Mouse (Mus musculus): ENCODE results near the gene Large1. TPM values are rescaled to one million over a fixed set of nuclear protein-coding genes. Genes with fewer than 3 reads are reported as not detected.
"Not testable (repeated sequence)": the region's sequence is repeated elsewhere in the genome, so short reads cannot be mapped to it uniquely, and the experiment has no call there.

The Large1 gene
- polyA plus RNA-seq, 1 experiment from 2014 or later = 5.6 TPM

- no peaks in the 10 kb centered on the region for H3K9me3 ChIP-seq (replicated peaks; ENCODE audit: control insufficient read depth, low read length)
- H3K36me3 ChIP-seq (ENCODE audit: control insufficient read depth, insufficient read depth) = no peaks in the 10 kb centered on the region
- H3K4me1 ChIP-seq (ENCODE audit: control insufficient read depth, insufficient read depth, low read length) = peaks cover 25% of the 10 kb centered on the region
- no peak overlapping the region for H3K4me3 ChIP-seq (ENCODE audit: low read length)
- H3K27me3 ChIP-seq (ENCODE audit: control insufficient read depth, insufficient read depth, low read length) = no peaks in the 10 kb centered on the region
- peak overlapping the region; percentile 15; the same call in 1 of the 2 replicates for H3K4me2 ChIP-seq (ENCODE audit: low read depth, low read length)
- 34% methylated on average over 3 of the region's 3 CpGs for WGBS
- peak overlapping the region; percentile 84 for H3K27ac ChIP-seq (ENCODE audit: low read length)
- ATAC-seq (replicated peaks; ENCODE audit: extremely low read depth, insufficient read depth, low FRiP score) = peak; percentile 86
- no peak overlapping the region for H3K9ac ChIP-seq (ENCODE audit: low read length)
These were observed 10.5 kb downstream of the Large1 start for GRCm38 (mm10) chr8:73342761-73343395.

GRCm38 (mm10) chr8:73336845-73337244, 16.5 kb downstream of the Large1 start:
- Histone ChIP-seq H3K4me3 (ENCODE audit: low read length) (no peak overlapping the region), H3K4me1 (ENCODE audit: control insufficient read depth, insufficient read depth, low read length) (peaks cover 7% of the 10 kb centered on the region; the same call in 1 of the 2 replicates), H3K9ac (ENCODE audit: low read length) (no peak overlapping the region), H3K4me2 (ENCODE audit: low read depth, low read length) (no peak overlapping the region), H3K36me3 (ENCODE audit: control insufficient read depth, insufficient read depth) (no peaks in the 10 kb centered on the region), H3K27ac (ENCODE audit: low read length) (no peak overlapping the region), H3K9me3 (replicated peaks; ENCODE audit: control insufficient read depth, low read length) (no peaks in the 10 kb centered on the region), H3K27me3 (ENCODE audit: control insufficient read depth, insufficient read depth, low read length) (no peaks in the 10 kb centered on the region)
- WGBS = 45% methylated on average over 1 of the region's 1 CpGs
- no peak for ATAC-seq (replicated peaks; ENCODE audit: extremely low read depth, insufficient read depth, low FRiP score)

DNA sequence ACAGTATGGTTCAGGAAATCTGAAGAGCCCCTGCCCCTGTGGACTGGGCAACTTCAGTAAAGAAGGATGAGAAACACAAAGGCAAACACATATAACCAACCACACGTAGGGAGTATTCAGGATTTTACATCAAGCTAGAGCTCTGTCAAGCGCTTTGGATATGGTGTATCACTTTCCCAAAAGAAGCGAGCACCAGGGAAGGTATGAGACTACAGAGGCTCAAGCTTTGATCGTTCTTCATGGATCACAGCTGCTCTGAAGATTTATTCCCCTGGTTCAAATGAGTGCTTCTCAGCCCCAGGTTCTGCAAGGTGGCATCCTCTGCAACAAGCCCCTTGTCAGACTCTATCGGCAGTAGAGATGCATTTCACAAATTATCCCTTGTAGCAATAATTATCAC, 24.2 kb downstream of the Large1 start:
- Histone ChIP-seq H3K27me3 (ENCODE audit: control insufficient read depth, insufficient read depth, low read length) (no peaks in the 10 kb centered on the region), H3K9me3 (replicated peaks; ENCODE audit: control insufficient read depth, low read length) (no peaks in the 10 kb centered on the region), H3K9ac (ENCODE audit: low read length) (no peak overlapping the region), H3K4me2 (ENCODE audit: low read depth, low read length) (no peak overlapping the region), H3K36me3 (ENCODE audit: control insufficient read depth, insufficient read depth) (no peaks in the 10 kb centered on the region), H3K4me1 (ENCODE audit: control insufficient read depth, insufficient read depth, low read length) (peaks cover 6% of the 10 kb centered on the region; the same call in 1 of the 2 replicates), H3K27ac (ENCODE audit: low read length) (no peak overlapping the region), H3K4me3 (ENCODE audit: low read length) (no peak overlapping the region)
- no peak for ATAC-seq (replicated peaks; ENCODE audit: extremely low read depth, insufficient read depth, low FRiP score)
- 93% methylated on average over 5 of the region's 5 CpGs for WGBS

DNA sequence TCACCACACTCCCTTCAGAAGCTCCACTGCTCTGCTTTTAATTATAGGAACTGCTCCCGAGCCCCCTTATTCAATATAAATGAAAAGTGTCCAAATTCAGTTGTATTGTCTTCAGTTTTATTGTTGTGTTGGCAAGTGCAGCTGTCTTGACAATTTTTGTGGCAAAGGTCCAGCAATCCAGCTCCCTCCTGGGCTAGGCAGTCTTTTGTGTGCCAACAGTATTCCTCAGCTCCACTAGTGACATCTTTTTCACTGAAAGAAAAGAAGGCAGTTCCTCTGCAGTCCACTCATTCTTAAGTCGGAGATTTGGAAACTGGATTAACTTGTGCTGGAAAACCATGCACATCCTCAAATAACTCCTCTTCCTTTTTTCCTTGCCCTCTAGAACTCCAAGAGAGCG, 25.3 kb downstream of the Large1 start:
- Histone ChIP-seq H3K36me3 (ENCODE audit: control insufficient read depth, insufficient read depth) (no peaks in the 10 kb centered on the region), H3K4me2 (ENCODE audit: low read depth, low read length) (no peak overlapping the region), H3K4me3 (ENCODE audit: low read length) (no peak overlapping the region), H3K27ac (ENCODE audit: low read length) (no peak overlapping the region), H3K27me3 (ENCODE audit: control insufficient read depth, insufficient read depth, low read length) (no peaks in the 10 kb centered on the region), H3K9me3 (replicated peaks; ENCODE audit: control insufficient read depth, low read length) (no peaks in the 10 kb centered on the region), H3K4me1 (ENCODE audit: control insufficient read depth, insufficient read depth, low read length) (peaks cover 6% of the 10 kb centered on the region; the same call in 1 of the 2 replicates), H3K9ac (ENCODE audit: low read length) (no peak overlapping the region)
- no peak for ATAC-seq (replicated peaks; ENCODE audit: extremely low read depth, insufficient read depth, low FRiP score)
- WGBS = 84% methylated on average over 3 of the region's 3 CpGs

DNA sequence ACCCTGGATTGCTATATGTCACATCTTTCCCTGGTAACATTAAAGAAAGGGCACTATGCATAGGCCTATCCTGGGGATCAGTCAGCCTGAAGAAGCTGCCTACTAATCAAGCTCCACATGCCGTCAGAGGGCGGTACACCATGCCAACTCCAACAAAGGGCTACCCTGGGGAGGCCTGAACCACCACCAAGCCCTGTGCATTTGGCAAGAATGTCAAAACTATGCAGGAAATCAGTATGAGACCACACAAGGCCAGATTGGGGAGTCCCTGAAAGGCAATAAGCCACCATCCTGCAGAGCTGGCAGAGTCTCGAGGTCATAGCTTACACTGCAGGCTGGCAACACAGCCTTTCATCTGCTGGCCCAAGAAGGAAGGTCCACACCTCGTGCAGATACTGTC, 28.7 kb downstream of the Large1 start:
- H3K4me1 ChIP-seq (ENCODE audit: control insufficient read depth, insufficient read depth, low read length) = peaks cover 6% of the 10 kb centered on the region; the same call in 1 of the 2 replicates
- H3K4me2 ChIP-seq (ENCODE audit: low read depth, low read length) = no peak overlapping the region
- no peak for ATAC-seq (replicated peaks; ENCODE audit: extremely low read depth, insufficient read depth, low FRiP score)
- no peaks in the 10 kb centered on the region for H3K9me3 ChIP-seq (replicated peaks; ENCODE audit: control insufficient read depth, low read length)
- no peaks in the 10 kb centered on the region for H3K36me3 ChIP-seq (ENCODE audit: control insufficient read depth, insufficient read depth)
- 70% methylated on average over 4 of the region's 4 CpGs for WGBS
- no peak overlapping the region for H3K4me3 ChIP-seq (ENCODE audit: low read length)
- no peak overlapping the region for H3K27ac ChIP-seq (ENCODE audit: low read length)
- H3K9ac ChIP-seq (ENCODE audit: low read length) = no peak overlapping the region
- H3K27me3 ChIP-seq (ENCODE audit: control insufficient read depth, insufficient read depth, low read length) = no peaks in the 10 kb centered on the region

- Histone ChIP-seq H3K9ac (ENCODE audit: low read length) (no peak overlapping the region), H3K4me2 (ENCODE audit: low read depth, low read length) (no peak overlapping the region), H3K4me1 (ENCODE audit: control insufficient read depth, insufficient read depth, low read length) (peaks cover 6% of the 10 kb centered on the region; the same call in 1 of the 2 replicates), H3K36me3 (ENCODE audit: control insufficient read depth, insufficient read depth) (no peaks in the 10 kb centered on the region), H3K27me3 (ENCODE audit: control insufficient read depth, insufficient read depth, low read length) (no peaks in the 10 kb centered on the region), H3K9me3 (replicated peaks; ENCODE audit: control insufficient read depth, low read length) (no peaks in the 10 kb centered on the region), H3K4me3 (ENCODE audit: low read length) (no peak overlapping the region), H3K27ac (ENCODE audit: low read length) (no peak overlapping the region)
- ATAC-seq (replicated peaks; ENCODE audit: extremely low read depth, insufficient read depth, low FRiP score) = no peak
- 91% methylated on average over 1 of the region's 1 CpGs for WGBS
These were observed 29.7 kb downstream of the Large1 start for GRCm38 (mm10) chr8:73323591-73323990.

DNA sequence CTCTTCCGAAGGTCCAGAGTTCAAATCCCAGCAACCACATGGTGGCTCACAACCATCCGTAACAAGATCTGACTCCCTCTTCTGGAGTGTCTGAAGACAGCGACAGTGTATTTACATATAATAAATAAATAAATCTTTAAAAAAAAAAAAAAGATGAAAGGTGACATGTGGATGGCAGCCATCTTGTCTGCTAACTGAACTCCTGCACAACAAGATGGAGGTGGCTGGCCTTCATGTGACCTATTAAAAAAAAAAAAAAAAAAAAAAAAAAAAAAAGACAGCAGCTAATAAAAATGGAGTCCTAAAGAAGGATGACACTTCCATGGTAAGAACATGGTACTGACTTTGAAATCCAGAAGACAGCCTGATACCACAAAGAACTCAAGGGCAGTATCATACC, 33.8 kb downstream of the Large1 start:
- not testable (repeated sequence) for H3K4me1 ChIP-seq (ENCODE audit: control insufficient read depth, insufficient read depth, low read length); H3K4me3 ChIP-seq (ENCODE audit: low read length); H3K27me3 ChIP-seq (ENCODE audit: control insufficient read depth, insufficient read depth, low read length); H3K9ac ChIP-seq (ENCODE audit: low read length); H3K36me3 ChIP-seq (ENCODE audit: control insufficient read depth, insufficient read depth); H3K4me2 ChIP-seq (ENCODE audit: low read depth, low read length); H3K27ac ChIP-seq (ENCODE audit: low read length); H3K9me3 ChIP-seq (replicated peaks; ENCODE audit: control insufficient read depth, low read length)
- 88% methylated on average over 1 of the region's 3 CpGs for WGBS
- ATAC-seq (replicated peaks; ENCODE audit: extremely low read depth, insufficient read depth, low FRiP score) = peak; percentile 79; the same call in 1 of the 2 replicates

DNA sequence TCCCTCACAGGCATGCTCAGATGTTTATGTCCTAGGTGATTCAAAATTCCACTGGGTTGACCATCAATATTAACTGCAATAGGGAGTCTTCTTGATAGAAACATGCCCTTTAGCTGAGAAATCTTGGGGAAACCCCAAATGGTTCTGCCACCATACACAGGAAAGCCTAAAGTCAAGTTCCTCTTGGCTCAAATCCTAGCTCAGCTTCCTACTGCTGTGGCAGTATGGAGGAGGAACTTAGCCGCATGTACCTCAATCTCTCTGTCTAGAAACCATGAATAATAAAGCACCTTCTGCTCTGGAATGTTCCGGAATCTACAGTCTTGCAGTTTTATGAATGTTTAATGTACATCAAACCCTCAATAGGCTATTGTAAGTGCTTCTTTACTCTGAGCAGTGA, 39.4 kb downstream of the Large1 start:
- Histone ChIP-seq H3K4me3 (ENCODE audit: low read length) (no peak overlapping the region), H3K9ac (ENCODE audit: low read length) (no peak overlapping the region), H3K27me3 (ENCODE audit: control insufficient read depth, insufficient read depth, low read length) (no peaks in the 10 kb centered on the region), H3K36me3 (ENCODE audit: control insufficient read depth, insufficient read depth) (no peaks in the 10 kb centered on the region), H3K27ac (ENCODE audit: low read length) (peak overlapping the region; percentile 90), H3K4me1 (ENCODE audit: control insufficient read depth, insufficient read depth, low read length) (peaks cover 27% of the 10 kb centered on the region), H3K4me2 (ENCODE audit: low read depth, low read length) (no peak overlapping the region), H3K9me3 (replicated peaks; ENCODE audit: control insufficient read depth, low read length) (no peaks in the 10 kb centered on the region)
- no peak for ATAC-seq (replicated peaks; ENCODE audit: extremely low read depth, insufficient read depth, low FRiP score)
- 86% methylated on average over 2 of the region's 2 CpGs for WGBS

GRCm38 (mm10) chr8:73312714-73313607, 40.4 kb downstream of the Large1 start:
- H3K36me3 ChIP-seq (ENCODE audit: control insufficient read depth, insufficient read depth) = no peaks in the 10 kb centered on the region
- no peaks in the 10 kb centered on the region for H3K27me3 ChIP-seq (ENCODE audit: control insufficient read depth, insufficient read depth, low read length)
- H3K4me1 ChIP-seq (ENCODE audit: control insufficient read depth, insufficient read depth, low read length) = peaks cover 27% of the 10 kb centered on the region
- peak overlapping the region; percentile 90 for H3K27ac ChIP-seq (ENCODE audit: low read length)
- H3K4me3 ChIP-seq (ENCODE audit: low read length) = peak overlapping the region; percentile 1; the same call in 1 of the 2 replicates
- H3K9me3 ChIP-seq (replicated peaks; ENCODE audit: control insufficient read depth, low read length) = no peaks in the 10 kb centered on the region
- H3K9ac ChIP-seq (ENCODE audit: low read length) = peak overlapping the region; percentile 44
- H3K4me2 ChIP-seq (ENCODE audit: low read depth, low read length) = peak overlapping the region; percentile 51
- 40% methylated on average over 8 of the region's 8 CpGs for WGBS
- peak; percentile 82 for ATAC-seq (replicated peaks; ENCODE audit: extremely low read depth, insufficient read depth, low FRiP score)

Measured in heart, embryonic 16.5 days (tissue).